Mouse (Mus musculus) thymus, adult 2 months (tissue): ENCODE results near the gene Babam2.

ENCODE experiments used
- CTCF ChIP-seq: fragments of 200-500 bp; IDR thresholded peaks from 2 replicates; pipeline ENCODE4 v1.5.1; 2012; ENCODE audit warnings: mild to moderate bottlenecking, control low read depth, low read length, moderate library complexity, borderline replicate concordance; ENCODE audit not compliant: control insufficient read depth, poor library complexity, insufficient read depth; ENCODE audit errors: extremely low read depth
- POLR2A ChIP-seq: fragments of 200-500 bp; IDR thresholded peaks from 2 replicates; pipeline ENCODE4 v1.6.1; 2012; ENCODE audit warnings: mild to moderate bottlenecking, low read length, control low read depth, moderate library complexity; ENCODE audit not compliant: control insufficient read depth, poor library complexity, insufficient read depth; ENCODE audit errors: extremely low read depth

GRCm38 (mm10) chr5:32010056-32010455 lies 312.6 kb downstream of the Babam2 start:
- TF ChIP-seq CTCF = no peak
- no peak for TF ChIP-seq POLR2A
